In the genomic region with DNA sequence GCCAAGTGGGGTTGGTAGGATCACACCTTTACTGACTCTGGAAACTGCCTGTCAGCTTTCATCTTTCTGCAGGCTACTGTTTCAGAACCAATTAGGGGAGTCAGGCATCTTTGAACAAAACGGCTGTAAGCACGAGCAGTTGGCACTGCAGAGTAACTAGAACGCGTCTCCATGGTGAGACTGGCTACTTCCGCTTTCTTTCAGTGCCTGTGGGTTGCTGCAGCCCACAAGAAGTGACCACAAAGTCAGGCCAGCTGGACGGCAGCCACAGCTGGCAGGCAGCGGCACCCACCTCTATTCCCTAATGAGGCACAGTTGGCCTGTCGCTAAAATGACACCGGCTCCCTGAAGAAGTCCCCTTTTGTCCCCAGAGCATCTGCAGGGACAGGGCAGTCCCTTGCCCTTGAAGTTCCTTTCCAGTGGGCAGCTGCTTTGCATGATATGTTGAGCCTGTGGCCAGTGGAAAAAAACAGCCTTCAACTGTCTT, we compare ENCODE assay signal across 1 mouse cellular context.
TF ChIP-seq lines count a peak whose summit lies in the region.

No protein-coding gene starts in this region.

TF ChIP-seq in CH12.LX, 34 proteins besides CTCF, POLR2A, EP300 and RAD21 (continued from another document):
- TF ChIP-seq USF2 (conservative IDR thresholded peaks at IDR 0.05; ENCODE audit: low read depth, low read length): no peak
- TF ChIP-seq ZNF384 (IDR thresholded peaks at IDR 0.05; ENCODE audit: low read depth, low read length): peak; percentile 88
- TF ChIP-seq POLR2AphosphoS2 (IDR thresholded peaks at IDR 0.05; ENCODE audit: low read depth, low read length): no peak
- TF ChIP-seq UBTF (IDR thresholded peaks at IDR 0.05; ENCODE audit: low read depth, low read length): no peak
- TF ChIP-seq CHD2 (IDR thresholded peaks at IDR 0.05; ENCODE audit: low read length): peak; percentile 91
- peak; percentile 98 for TF ChIP-seq RCOR1 (conservative IDR thresholded peaks at IDR 0.05; ENCODE audit: low read depth, low read length)
- peak; percentile 67; the same call in 1 of the 2 replicates for TF ChIP-seq ZMIZ1 (IDR thresholded peaks at IDR 0.05; ENCODE audit: low read depth, low read length)
- peak; percentile 48; the same call in 1 of the 2 replicates for TF ChIP-seq HCFC1 (IDR thresholded peaks at IDR 0.05; ENCODE audit: low read depth, low read length)
- peak; percentile 99 for TF ChIP-seq ETS1 (conservative IDR thresholded peaks at IDR 0.05; ENCODE audit: low read depth, low read length)
- TF ChIP-seq IRF4 (IDR thresholded peaks at IDR 0.05; ENCODE audit: low read depth, low read length): peak; percentile 96
- TF ChIP-seq NELFE (IDR thresholded peaks at IDR 0.05; ENCODE audit: low read depth, low read length): no peak
- TF ChIP-seq ZC3H11A (IDR thresholded peaks at IDR 0.05; ENCODE audit: low read depth, low read length): no peak; the same call in 1 of the 2 replicates
- peak; percentile 56; the same call in 1 of the 2 replicates for TF ChIP-seq NRF1 (IDR thresholded peaks at IDR 0.05; ENCODE audit: low read depth, low read length)
- no peak; the same call in 1 of the 2 replicates for TF ChIP-seq MAX (IDR thresholded peaks at IDR 0.05; ENCODE audit: low read length)
